Mouse (Mus musculus) heart, embryonic 12.5 days (tissue): ENCODE results near the gene Lyzl4. TPM values are rescaled to one million over a fixed set of nuclear protein-coding genes. Genes with fewer than 3 reads are reported as not detected.

Experiments used
- ATAC-seq: fragments of 200-750 bp; cut with Nextera tagmentation; 2 replicates; pipeline ENCODE4 v1.8.0; 2017; ENCODE audit warnings: moderate TSS enrichment, moderate library complexity; ENCODE audit not compliant: insufficient number of reproducible peaks, low FRiP score
- H3K27ac ChIP-seq: fragments of 300-500 bp; sonication (generic); 2 replicates; pipeline ENCODE4 v1.5.1; 2016; ENCODE audit warnings: mild to moderate bottlenecking, moderate library complexity; ENCODE audit not compliant: poor library complexity, severe bottlenecking
- H3K27me3 ChIP-seq: fragments of 300-500 bp; sonication (generic); replicated peaks from 2 replicates; pipeline ENCODE4 v1.6.1; 2016; ENCODE audit warnings: mild to moderate bottlenecking, moderate library complexity
- H3K36me3 ChIP-seq: fragments of 300-500 bp; sonication (generic); 2 replicates; pipeline ENCODE4 v1.6.1; 2016; ENCODE audit warnings: mild to moderate bottlenecking, moderate library complexity
- H3K4me1 ChIP-seq: fragments of 300-500 bp; sonication (generic); replicated peaks from 2 replicates; pipeline ENCODE4 v1.6.1; 2016; ENCODE audit warnings: mild to moderate bottlenecking
- H3K4me2 ChIP-seq: fragments of 300-500 bp; sonication (generic); 2 replicates; pipeline ENCODE4 v1.6.1; 2016; ENCODE audit warnings: mild to moderate bottlenecking, moderate library complexity
- H3K4me3 ChIP-seq: fragments of 300-500 bp; sonication (generic); 2 replicates; pipeline ENCODE4 v1.5.1; 2016; ENCODE audit warnings: mild to moderate bottlenecking
- H3K9ac ChIP-seq: fragments of 300-500 bp; sonication (generic); 2 replicates; pipeline ENCODE4 v1.6.1; 2016; ENCODE audit warnings: mild to moderate bottlenecking, moderate library complexity
- H3K9me3 ChIP-seq: fragments of 300-500 bp; sonication (generic); replicated peaks from 2 replicates; pipeline ENCODE4 v1.6.1; 2016; ENCODE audit warnings: mild to moderate bottlenecking, moderate library complexity
- whole genome bisulfite sequencing: fragments of 180-500 bp; shearing (Covaris S2); methylation state at CpG from one replicate; pipeline ENCODE4 v1.1.7; 2016; 5-methylcytosine and 5-hydroxymethylcytosine counted together
- polyA plus RNA-seq: library from polyadenylated mRNA; unstranded; fragments of >200 nt; fragmentation: Nextera tagmentation; extraction: Ambion mirVana; gene quantifications from 2 replicates; pipeline ENCODE4 v1.2.1, GENCODE M21; 2016

The Lyzl4 gene
- polyA plus RNA-seq, 1 experiment from 2014 or later, result not detected

DNA sequence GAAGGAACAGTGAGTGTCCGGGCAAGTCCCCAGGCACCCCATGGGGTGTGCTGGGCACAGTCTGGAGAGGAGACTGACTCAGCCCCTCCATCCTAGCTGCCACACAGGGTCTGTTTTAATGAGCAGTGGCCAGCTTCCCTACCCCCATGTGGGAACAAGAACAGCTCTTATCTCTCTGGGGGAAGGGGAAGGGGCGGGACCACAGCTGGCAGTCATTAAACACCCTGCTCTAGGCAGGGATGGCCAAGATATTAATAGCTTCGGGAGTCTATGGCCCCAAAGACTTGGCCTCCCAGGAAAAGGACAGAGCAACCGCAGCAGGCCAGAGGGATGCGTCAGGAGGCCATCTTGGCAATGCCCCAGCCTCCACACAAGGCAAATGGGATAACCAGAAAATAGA lies 30.4 kb upstream of the Lyzl4 start:
- peaks cover 37% of the 10 kb centered on the region for H3K4me1 ChIP-seq
- no peak overlapping the region for H3K4me3 ChIP-seq
- no peaks in the 10 kb centered on the region for H3K9me3 ChIP-seq
- ATAC-seq, result peak; percentile 16; the same call in 1 of the 2 replicates
- no peak overlapping the region for H3K9ac ChIP-seq
- no peaks in the 10 kb centered on the region for H3K36me3 ChIP-seq
- H3K4me2 ChIP-seq, result no peak overlapping the region
- H3K27ac ChIP-seq, result no peak overlapping the region
- H3K27me3 ChIP-seq, result peaks cover 33% of the 10 kb centered on the region
- 27% methylated on average over 5 of the region's 5 CpGs for WGBS

DNA sequence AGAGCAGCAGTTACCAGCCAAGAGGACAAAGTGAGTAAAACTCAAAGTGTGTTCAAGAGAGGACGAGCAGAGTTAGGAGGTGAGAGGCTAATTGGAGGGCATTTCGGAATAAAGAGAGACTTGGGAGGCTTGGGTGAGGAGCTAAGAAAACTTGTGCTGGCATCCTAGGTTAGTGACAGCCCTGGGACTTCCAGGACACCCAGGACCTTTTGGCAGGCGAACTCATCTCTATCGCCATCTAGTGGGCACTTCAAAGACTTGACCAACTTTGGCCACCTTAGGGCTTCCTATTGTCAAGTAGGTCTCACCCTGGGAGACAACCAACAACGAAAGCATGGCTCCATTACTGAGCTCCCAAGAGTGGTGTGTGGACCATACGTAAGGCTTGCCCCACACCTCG lies 29.4 kb upstream of the Lyzl4 start:
- H3K4me2 ChIP-seq, result no peak overlapping the region
- no peaks in the 10 kb centered on the region for H3K36me3 ChIP-seq
- ATAC-seq, result no peak
- 27% methylated on average over 7 of the region's 7 CpGs for WGBS
- H3K4me1 ChIP-seq, result peaks cover 31% of the 10 kb centered on the region
- no peak overlapping the region for H3K9ac ChIP-seq
- no peaks in the 10 kb centered on the region for H3K9me3 ChIP-seq
- no peak overlapping the region for H3K27ac ChIP-seq
- H3K27me3 ChIP-seq, result peaks cover 43% of the 10 kb centered on the region
- H3K4me3 ChIP-seq, result no peak overlapping the region

GRCm38 (mm10) chr9:121669348-121669791 lies 27.5 kb upstream of the Lyzl4 start:
- no peaks in the 10 kb centered on the region for H3K36me3 ChIP-seq
- H3K27ac ChIP-seq, result no peak overlapping the region
- H3K9me3 ChIP-seq, result no peaks in the 10 kb centered on the region
- H3K27me3 ChIP-seq, result peaks cover 55% of the 10 kb centered on the region
- peak; percentile 49 for ATAC-seq
- H3K4me1 ChIP-seq, result peaks cover 31% of the 10 kb centered on the region
- under 1% methylated on average over 28 of the region's 28 CpGs for WGBS
- H3K4me2 ChIP-seq, result peak overlapping the region; percentile 72
- H3K4me3 ChIP-seq, result peak overlapping the region; percentile 38
- peak overlapping the region; percentile 38 for H3K9ac ChIP-seq

DNA sequence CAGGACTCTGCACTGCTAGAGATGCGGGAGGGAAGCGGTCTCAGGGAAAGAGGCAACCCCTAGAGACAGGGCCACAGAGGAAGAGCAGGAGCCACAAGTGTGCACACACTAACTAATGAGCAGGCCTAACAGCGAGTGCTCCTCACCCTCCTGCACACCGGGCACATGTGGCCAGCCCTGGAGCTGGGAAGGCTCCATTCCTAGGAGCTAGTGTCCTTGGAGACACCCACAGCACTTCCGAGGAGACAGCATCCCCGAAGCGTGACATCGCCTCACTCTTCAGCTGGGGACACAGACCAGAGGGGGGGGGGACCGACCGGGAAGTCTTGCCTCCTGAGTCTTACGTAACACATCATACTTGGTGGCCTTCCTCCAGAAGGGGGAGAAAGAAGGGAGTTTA lies 25.9 kb upstream of the Lyzl4 start:
- Histone ChIP-seq H3K36me3 (no peaks in the 10 kb centered on the region), H3K4me2 (no peak overlapping the region), H3K4me3 (no peak overlapping the region), H3K27ac (no peak overlapping the region), H3K9me3 (no peaks in the 10 kb centered on the region), H3K9ac (no peak overlapping the region), H3K4me1 (peaks cover 27% of the 10 kb centered on the region), H3K27me3 (peaks cover 63% of the 10 kb centered on the region)
- no peak for ATAC-seq
- WGBS, result 71% methylated on average over 11 of the region's 11 CpGs

DNA sequence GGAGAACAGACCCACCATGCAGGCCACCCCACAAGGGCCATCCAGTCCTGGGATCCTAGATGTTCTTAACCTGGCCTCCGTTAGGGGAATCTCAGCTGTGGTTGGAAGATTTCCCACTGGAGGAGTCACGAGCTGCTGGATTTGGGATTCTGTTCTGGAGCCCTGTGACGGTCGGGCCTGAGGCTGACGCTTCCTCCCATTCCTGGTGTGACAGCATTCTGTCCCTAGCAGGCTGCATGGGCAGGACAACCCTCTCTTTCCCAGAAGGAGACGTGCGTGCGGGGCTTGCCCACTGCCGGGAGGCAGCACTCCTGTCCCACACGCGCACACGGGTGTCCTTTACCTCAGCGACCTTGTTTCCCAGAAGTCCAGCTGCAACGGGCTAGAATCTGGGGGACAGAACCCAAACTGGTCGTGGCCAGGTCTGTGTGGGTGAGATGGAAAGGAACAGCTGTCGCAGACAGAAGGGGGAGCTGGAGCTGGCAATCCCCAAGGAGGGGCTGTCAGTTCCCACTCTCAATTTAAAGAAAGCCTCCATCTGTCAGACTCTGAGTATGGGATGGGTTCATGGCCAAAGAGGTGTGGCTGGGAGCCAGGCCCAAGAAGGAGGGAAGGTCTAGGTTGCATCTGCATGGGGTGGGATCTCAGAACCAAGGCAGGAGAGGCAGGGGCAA lies 25.2 kb upstream of the Lyzl4 start:
- peaks cover 20% of the 10 kb centered on the region for H3K4me1 ChIP-seq
- no peaks in the 10 kb centered on the region for H3K9me3 ChIP-seq
- no peak overlapping the region for H3K27ac ChIP-seq
- no peak overlapping the region for H3K4me3 ChIP-seq
- ATAC-seq, result no peak
- 69% methylated on average over 16 of the region's 16 CpGs for WGBS
- H3K4me2 ChIP-seq, result no peak overlapping the region
- peaks cover 63% of the 10 kb centered on the region for H3K27me3 ChIP-seq
- no peak overlapping the region for H3K9ac ChIP-seq
- no peaks in the 10 kb centered on the region for H3K36me3 ChIP-seq

DNA sequence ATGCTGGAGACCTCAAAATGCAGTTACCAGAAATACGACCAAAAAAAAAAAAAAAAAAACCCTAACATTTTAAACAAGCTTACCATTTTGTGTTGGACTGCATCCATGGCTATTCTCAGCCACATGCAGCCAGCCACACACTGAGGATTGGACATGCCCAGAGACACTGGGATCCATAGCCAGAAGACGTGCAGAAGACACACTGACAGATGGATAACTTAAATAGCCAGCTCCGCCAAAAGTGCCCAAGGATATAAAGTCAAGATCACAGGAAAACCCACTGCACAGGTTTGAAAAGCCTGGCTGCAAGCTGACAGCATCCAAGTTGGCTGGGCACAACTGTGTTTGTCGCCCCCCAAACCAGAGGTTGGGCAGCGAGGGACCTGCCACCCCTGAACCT lies 22.2 kb upstream of the Lyzl4 start:
- ATAC-seq, result no peak
- peaks cover 66% of the 10 kb centered on the region for H3K27me3 ChIP-seq

GRCm38 (mm10) chr9:121663467-121663866 lies 21.6 kb upstream of the Lyzl4 start:
- no peak overlapping the region for H3K4me2 ChIP-seq
- no peaks in the 10 kb centered on the region for H3K4me1 ChIP-seq
- H3K27me3 ChIP-seq, result peaks cover 66% of the 10 kb centered on the region
- no peak for ATAC-seq
- no peaks in the 10 kb centered on the region for H3K36me3 ChIP-seq
- WGBS, result 70% methylated on average over 6 of the region's 6 CpGs
- no peaks in the 10 kb centered on the region for H3K9me3 ChIP-seq
- H3K27ac ChIP-seq, result no peak overlapping the region
- H3K4me3 ChIP-seq, result no peak overlapping the region
- no peak overlapping the region for H3K9ac ChIP-seq

More for the DNA sequence above, 22.2 kb upstream of the Lyzl4 start:
- Histone ChIP-seq H3K4me3 (no peak overlapping the region), H3K9ac (no peak overlapping the region), H3K9me3 (no peaks in the 10 kb centered on the region), H3K36me3 (no peaks in the 10 kb centered on the region), H3K4me1 (no peaks in the 10 kb centered on the region; the same call in 1 of the 2 replicates), H3K4me2 (no peak overlapping the region), H3K27ac (no peak overlapping the region)
- 73% methylated on average over 5 of the region's 5 CpGs for WGBS

DNA sequence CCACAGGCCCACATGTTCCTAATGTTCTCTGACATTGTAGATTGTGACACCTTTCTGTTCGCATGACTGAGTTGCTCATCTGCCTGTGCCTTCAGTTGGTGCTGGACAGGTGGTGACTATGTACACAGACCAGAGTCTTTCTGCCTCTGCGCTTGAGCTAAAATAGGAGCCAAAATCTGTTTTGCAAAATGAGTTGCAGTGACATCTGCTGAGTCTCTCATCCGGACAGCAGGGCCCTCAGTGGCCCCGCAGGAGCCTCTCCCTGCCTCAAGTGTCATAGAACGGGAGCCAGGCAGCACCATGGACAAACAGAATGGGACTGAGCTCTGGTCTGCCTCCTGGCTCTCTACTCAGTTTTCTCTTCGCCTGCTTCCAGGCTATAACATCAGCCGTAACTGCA lies 17.9 kb upstream of the Lyzl4 start:
- H3K9me3 ChIP-seq, result no peaks in the 10 kb centered on the region
- no peak overlapping the region for H3K27ac ChIP-seq
- H3K27me3 ChIP-seq, result peaks cover 45% of the 10 kb centered on the region
- WGBS, result 68% methylated on average over 7 of the region's 7 CpGs
- H3K4me1 ChIP-seq, result no peaks in the 10 kb centered on the region
- ATAC-seq, result no peak
- no peak overlapping the region for H3K4me2 ChIP-seq
- no peak overlapping the region for H3K9ac ChIP-seq
- H3K36me3 ChIP-seq, result no peaks in the 10 kb centered on the region
- H3K4me3 ChIP-seq, result no peak overlapping the region

GRCm38 (mm10) chr9:121658248-121658647 lies 16.4 kb upstream of the Lyzl4 start:
- no peak overlapping the region for H3K4me2 ChIP-seq
- H3K9ac ChIP-seq, result no peak overlapping the region
- ATAC-seq, result no peak
- H3K9me3 ChIP-seq, result no peaks in the 10 kb centered on the region
- WGBS, result 68% methylated on average over 7 of the region's 7 CpGs
- H3K36me3 ChIP-seq, result no peaks in the 10 kb centered on the region
- H3K4me1 ChIP-seq, result no peaks in the 10 kb centered on the region
- no peak overlapping the region for H3K4me3 ChIP-seq
- H3K27me3 ChIP-seq, result peaks cover 38% of the 10 kb centered on the region
- H3K27ac ChIP-seq, result no peak overlapping the region

GRCm38 (mm10) chr9:121657143-121657542 lies 15.2 kb upstream of the Lyzl4 start:
- H3K4me1 ChIP-seq, result no peaks in the 10 kb centered on the region
- no peak overlapping the region for H3K9ac ChIP-seq
- H3K9me3 ChIP-seq, result no peaks in the 10 kb centered on the region
- no peaks in the 10 kb centered on the region for H3K36me3 ChIP-seq
- peaks cover 35% of the 10 kb centered on the region for H3K27me3 ChIP-seq
- no peak overlapping the region for H3K4me3 ChIP-seq
- no peak overlapping the region for H3K4me2 ChIP-seq
- ATAC-seq, result no peak
- H3K27ac ChIP-seq, result no peak overlapping the region
- 45% methylated on average over 13 of the region's 13 CpGs for WGBS

GRCm38 (mm10) chr9:121656322-121656721 lies 14.4 kb upstream of the Lyzl4 start:
- ATAC-seq, result no peak
- Histone ChIP-seq H3K27me3 (peaks cover 33% of the 10 kb centered on the region), H3K4me1 (no peaks in the 10 kb centered on the region), H3K4me3 (no peak overlapping the region), H3K9me3 (no peaks in the 10 kb centered on the region), H3K27ac (no peak overlapping the region), H3K4me2 (no peak overlapping the region), H3K9ac (no peak overlapping the region), H3K36me3 (no peaks in the 10 kb centered on the region)
- 85% methylated on average over 5 of the region's 5 CpGs for WGBS

- H3K4me2 ChIP-seq, result no peak overlapping the region
- 85% methylated on average over 10 of the region's 10 CpGs for WGBS
Measured at GRCm38 (mm10) chr9:121653668-121654067, 11.8 kb upstream of the Lyzl4 start.

More at GRCm38 (mm10) chr9:121653668-121654067, 11.8 kb upstream of the Lyzl4 start:
- H3K36me3 ChIP-seq, result no peaks in the 10 kb centered on the region
- H3K9ac ChIP-seq, result no peak overlapping the region
- H3K27ac ChIP-seq, result no peak overlapping the region
- H3K9me3 ChIP-seq, result no peaks in the 10 kb centered on the region
- no peak overlapping the region for H3K4me3 ChIP-seq
- no peak for ATAC-seq
- H3K4me1 ChIP-seq, result no peaks in the 10 kb centered on the region
- peaks cover 13% of the 10 kb centered on the region; the same call in 1 of the 2 replicates for H3K27me3 ChIP-seq
